Mouse (Mus musculus) cortical plate, adult 2 months (tissue): ENCODE results near the gene Mad1l1.

Source experiments
- CTCF ChIP-seq: fragments of 200-500 bp; IDR thresholded peaks from 2 replicates; pipeline ENCODE4 v1.5.1; 2011; ENCODE audit warnings: mild to moderate bottlenecking, control low read depth, low read length; ENCODE audit not compliant: insufficient read depth; ENCODE audit errors: extremely low read depth
- POLR2A ChIP-seq: fragments of 200-500 bp; IDR thresholded peaks from 2 replicates; pipeline ENCODE4 v1.6.1; 2011; ENCODE audit warnings: mild to moderate bottlenecking, low read length, control low read depth; ENCODE audit not compliant: insufficient read depth; ENCODE audit errors: extremely low read depth

GRCm38 (mm10) chr5:139978525-139979276 is 342.7 kb downstream of the Mad1l1 start:
- no peak for TF ChIP-seq POLR2A
- TF ChIP-seq CTCF = no peak
